Mouse (Mus musculus) gastrocnemius, postnatal 10 days (tissue): ENCODE measurements around the gene Nrg3. TPM values are rescaled to one million over a fixed set of nuclear protein-coding genes. Genes with fewer than 3 reads are reported as not detected.

Experiments
- microRNA-seq, 2 experiments: library from miRNA; unstranded; fragments of <30 nt; microRNA quantifications; one replicate each; pipeline ENCODE4 v1.2.0; 2021
- total RNA-seq, 2 experiments: library from RNA; stranded (reverse); gene quantifications; 2 replicates each; pipeline ENCODE4 v1.2.3; 2021

The Nrg3 gene
- total RNA-seq, 2 experiments from 2014 or later, result 0.14 to 0.20 TPM

Small RNA genes lying within 50 kb of the gene (microRNA-seq; reads per million reads assigned to microRNA genes)
- 0 reads per million in 2 experiments for gene Gm27332
